Mouse (Mus musculus) limb, embryonic 14.5 days (tissue): ENCODE measurements around the gene Ankrd6. TPM values are rescaled to one million over a fixed set of nuclear protein-coding genes. Genes with fewer than 3 reads are reported as not detected.
"Not testable (repeated sequence)": the region's sequence is repeated elsewhere in the genome, so short reads cannot be mapped to it uniquely, and the experiment has no call there.

Source experiments
- ATAC-seq: fragments of 200-750 bp; cut with Nextera tagmentation; 2 replicates; pipeline ENCODE4 v1.8.0; 2017; ENCODE audit warnings: low read depth, moderate number of reproducible peaks, moderate TSS enrichment; ENCODE audit not compliant: low FRiP score
- DNase-seq: peaks from one replicate; pipeline ENCODE4 v3.0.0-alpha.2; 2015; ENCODE audit warnings: low spot score
- H3K27ac ChIP-seq: fragments of 300-500 bp; sonication (generic); replicated peaks from 2 replicates; pipeline ENCODE4 v1.5.1; 2014; ENCODE audit warnings: low read depth, mild to moderate bottlenecking, low read length, moderate library complexity, mixed read lengths
- H3K27me3 ChIP-seq: fragments of 300-500 bp; sonication (generic); 2 replicates; pipeline ENCODE4 v1.6.1; 2014; ENCODE audit warnings: low read length, mixed read lengths; ENCODE audit not compliant: control insufficient read depth, insufficient read depth
- H3K36me3 ChIP-seq: fragments of 300-500 bp; sonication (generic); 2 replicates; pipeline ENCODE4 v1.6.1; 2014; ENCODE audit warnings: mild to moderate bottlenecking, low read length, moderate library complexity, mixed read lengths; ENCODE audit not compliant: control insufficient read depth, insufficient read depth
- H3K4me1 ChIP-seq: fragments of 300-500 bp; sonication (generic); 2 replicates; pipeline ENCODE4 v1.6.1; 2014; ENCODE audit warnings: antibody characterized with exemption, low read length, mixed read lengths; ENCODE audit not compliant: control insufficient read depth, insufficient read depth
- H3K4me2 ChIP-seq: fragments of 300-500 bp; sonication (generic); replicated peaks from 2 replicates; pipeline ENCODE4 v1.6.1; 2014; ENCODE audit warnings: low read depth, mild to moderate bottlenecking, low read length, moderate library complexity; ENCODE audit not compliant: severe bottlenecking
- H3K4me3 ChIP-seq: fragments of 300-500 bp; sonication (generic); replicated peaks from 2 replicates; pipeline ENCODE4 v1.5.1; 2014; ENCODE audit warnings: low read length
- H3K9ac ChIP-seq: fragments of 300-500 bp; sonication (generic); 2 replicates; pipeline ENCODE4 v1.6.1; 2014; ENCODE audit warnings: mild to moderate bottlenecking, low read depth, low read length, moderate library complexity; ENCODE audit not compliant: severe bottlenecking
- H3K9me3 ChIP-seq: fragments of 300-500 bp; sonication (generic); 2 replicates; pipeline ENCODE4 v1.6.1; 2016; ENCODE audit warnings: low read length; ENCODE audit not compliant: control insufficient read depth
- POLR2A ChIP-seq: fragments of 200-500 bp; IDR thresholded peaks from 2 replicates; pipeline ENCODE4 v1.8.0; 2012; ENCODE audit warnings: inconsistent platforms, mild to moderate bottlenecking, moderate library complexity, borderline replicate concordance; ENCODE audit not compliant: insufficient read depth, insufficient read length; ENCODE audit errors: extremely low read depth
- WGBS: fragments of 180-500 bp; shearing (Covaris S2); extraction: QIAGEN DNeasy Blood & Tissue Kit; methylation state at CpG from one replicate; pipeline ENCODE4 v1.1.7; 2014; 5-methylcytosine and 5-hydroxymethylcytosine counted together
- polyA plus RNA-seq, 2 experiments: library from polyadenylated mRNA; depleted of rRNA in 1 of 2; stranded (reverse) in 1 of 2; unstranded in 1 of 2; fragments of >200 nt; fragmentation: Nextera tagmentation in 1 of 2; extraction: Ambion mirVana in 1 of 2; gene quantifications; 2 replicates each; pipeline versions ENCODE4 v1.2.1 to v1.2.3; 2012 to 2014

Ankrd6 gene
- polyA plus RNA-seq, 2 experiments: 4.9 to 10.9 TPM

- Histone ChIP-seq H3K4me2 (peak within 1 kb of the TSS; percentile 92), H3K4me3 (peak within 1 kb of the TSS; percentile 81), H3K9me3 (no peaks in the 10 kb centered on the region), H3K27me3 (no peaks in the 10 kb centered on the region), H3K36me3 (no peaks in the 10 kb centered on the region), H3K27ac (peak within 1 kb of the TSS; percentile 78), H3K4me1 (peaks cover 9% of the 10 kb centered on the region; the same call in 1 of the 2 replicates), H3K9ac (peak within 1 kb of the TSS; percentile 76)
- TF ChIP-seq POLR2A: no peak
- under 1% methylated on average over 16 of the region's 18 CpGs for WGBS
- DNase-seq (peak; percentile 39), ATAC-seq (peak; percentile 76)
These were observed 32.1 kb upstream of the Ankrd6 start, which contains the start of gene Rragd for GRCm38 (mm10) chr4:32982716-32983175. Gene Rragd, plus strand, starts transcription at chr4:32983037.

- peak; percentile 7; the same call in 1 of the 2 replicates for ATAC-seq
- H3K4me1 ChIP-seq: peaks cover 9% of the 10 kb centered on the region; the same call in 1 of the 2 replicates
- H3K27me3 ChIP-seq: no peaks in the 10 kb centered on the region
- peak overlapping the region; percentile 81 for H3K4me3 ChIP-seq
- no peak for TF ChIP-seq POLR2A
- no peaks in the 10 kb centered on the region for H3K36me3 ChIP-seq
- DNase-seq: no peak
- peak overlapping the region; percentile 92 for H3K4me2 ChIP-seq
- no peak overlapping the region for H3K9ac ChIP-seq
- H3K27ac ChIP-seq: no peak overlapping the region
- 2% methylated on average over 15 of the region's 15 CpGs for WGBS
- H3K9me3 ChIP-seq: no peaks in the 10 kb centered on the region
These were observed 31.5 kb upstream of the Ankrd6 start for GRCm38 (mm10) chr4:32982041-32982715.

DNA sequence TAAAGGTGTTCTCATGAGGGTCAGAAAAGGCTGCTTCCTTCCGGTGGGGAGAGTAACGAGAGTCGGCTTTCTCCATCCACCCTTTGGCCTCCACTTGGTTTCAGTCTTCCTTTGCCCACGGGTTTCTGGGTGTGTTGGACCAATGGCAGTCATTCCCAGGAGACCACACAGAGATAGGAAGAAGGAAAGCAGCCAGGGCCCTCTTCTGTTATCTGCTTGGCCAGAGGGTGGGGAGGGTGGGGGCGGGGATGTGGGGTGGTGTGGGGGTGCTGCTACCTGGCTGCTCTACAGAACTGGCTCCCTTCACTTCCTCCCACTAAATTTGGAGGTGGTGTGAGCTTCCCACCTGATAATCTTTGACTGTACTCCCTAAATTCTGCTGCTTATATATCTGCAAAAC lies 31.0 kb upstream of the Ankrd6 start:
- Histone ChIP-seq H3K4me1 (peaks cover 9% of the 10 kb centered on the region; the same call in 1 of the 2 replicates), H3K4me3 (no peak overlapping the region), H3K9ac (no peak overlapping the region), H3K9me3 (no peaks in the 10 kb centered on the region), H3K4me2 (no peak overlapping the region), H3K27ac (no peak overlapping the region), H3K27me3 (no peaks in the 10 kb centered on the region), H3K36me3 (no peaks in the 10 kb centered on the region)
- DNase-seq: no peak
- no peak for ATAC-seq
- WGBS: 14% methylated on average over 5 of the region's 5 CpGs
- TF ChIP-seq POLR2A: no peak

GRCm38 (mm10) chr4:32980061-32980460 lies 29.4 kb upstream of the Ankrd6 start:
- H3K36me3 ChIP-seq: no peaks in the 10 kb centered on the region
- H3K9ac ChIP-seq: no peak overlapping the region
- DNase-seq (no peak), ATAC-seq (no peak)
- H3K4me2 ChIP-seq: no peak overlapping the region
- no peak for TF ChIP-seq POLR2A
- no peak overlapping the region for H3K4me3 ChIP-seq
- no peaks in the 10 kb centered on the region for H3K27me3 ChIP-seq
- H3K4me1 ChIP-seq: peaks cover 6% of the 10 kb centered on the region; the same call in 1 of the 2 replicates
- H3K9me3 ChIP-seq: 0 out of 2 replicates have a peak, but pooled peaks cover under 1% of the 10 kb centered on the region
- no peak overlapping the region for H3K27ac ChIP-seq
- 76% methylated on average over 3 of the region's 3 CpGs for WGBS

DNA sequence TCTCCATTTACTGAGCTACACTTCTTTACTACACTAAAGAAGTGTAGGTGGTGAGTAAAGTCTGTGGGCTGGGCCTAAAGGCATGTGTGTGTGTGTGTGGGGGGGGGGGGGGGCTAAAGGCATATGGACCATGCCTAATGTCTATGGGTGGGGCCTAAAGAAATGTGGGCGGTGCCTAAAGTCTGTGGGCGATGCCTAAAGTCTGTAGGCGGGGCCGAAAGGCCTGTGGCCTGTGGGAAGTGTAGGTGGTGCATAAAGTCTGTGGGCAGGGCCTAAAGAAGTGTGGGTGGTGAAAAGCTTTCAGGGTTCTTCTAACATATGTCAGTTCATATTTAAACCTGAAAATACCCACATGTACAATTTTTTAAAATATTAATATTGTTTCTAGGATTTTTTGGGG lies 26.7 kb upstream of the Ankrd6 start:
- Histone ChIP-seq H3K27me3 (no peaks in the 10 kb centered on the region), H3K4me2 (no peak overlapping the region), H3K27ac (no peak overlapping the region), H3K4me3 (no peak overlapping the region), H3K9me3 (peaks cover 15% of the 10 kb centered on the region; the same call in 1 of the 2 replicates), H3K9ac (no peak overlapping the region), H3K36me3 (no peaks in the 10 kb centered on the region), H3K4me1 (peaks cover under 1% of the 10 kb centered on the region; the same call in 1 of the 2 replicates)
- no peak for DNase-seq
- TF ChIP-seq POLR2A: no peak
- no peak for ATAC-seq
- 94% methylated on average over 4 of the region's 4 CpGs for WGBS

- not testable (repeated sequence) for H3K4me2 ChIP-seq, H3K4me1 ChIP-seq, H3K4me3 ChIP-seq, H3K9me3 ChIP-seq, H3K27ac ChIP-seq, DNase-seq, H3K27me3 ChIP-seq, ATAC-seq, H3K36me3 ChIP-seq, H3K9ac ChIP-seq
- 88% methylated on average over 19 of the region's 19 CpGs for whole genome bisulfite sequencing
These were observed 14.0 kb upstream of the Ankrd6 start for GRCm38 (mm10) chr4:32964619-32965018.
